Mouse (Mus musculus) thymus, adult 2 months (tissue): ENCODE results near the gene Pcsk6.

ENCODE experiments used
- CTCF ChIP-seq: fragments of 200-500 bp; IDR thresholded peaks from 2 replicates; pipeline ENCODE4 v1.5.1; 2012; ENCODE audit warnings: mild to moderate bottlenecking, control low read depth, low read length, moderate library complexity, borderline replicate concordance; ENCODE audit not compliant: control insufficient read depth, poor library complexity, insufficient read depth; ENCODE audit errors: extremely low read depth
- POLR2A ChIP-seq: fragments of 200-500 bp; IDR thresholded peaks from 2 replicates; pipeline ENCODE4 v1.6.1; 2012; ENCODE audit warnings: mild to moderate bottlenecking, low read length, control low read depth, moderate library complexity; ENCODE audit not compliant: control insufficient read depth, poor library complexity, insufficient read depth; ENCODE audit errors: extremely low read depth

DNA sequence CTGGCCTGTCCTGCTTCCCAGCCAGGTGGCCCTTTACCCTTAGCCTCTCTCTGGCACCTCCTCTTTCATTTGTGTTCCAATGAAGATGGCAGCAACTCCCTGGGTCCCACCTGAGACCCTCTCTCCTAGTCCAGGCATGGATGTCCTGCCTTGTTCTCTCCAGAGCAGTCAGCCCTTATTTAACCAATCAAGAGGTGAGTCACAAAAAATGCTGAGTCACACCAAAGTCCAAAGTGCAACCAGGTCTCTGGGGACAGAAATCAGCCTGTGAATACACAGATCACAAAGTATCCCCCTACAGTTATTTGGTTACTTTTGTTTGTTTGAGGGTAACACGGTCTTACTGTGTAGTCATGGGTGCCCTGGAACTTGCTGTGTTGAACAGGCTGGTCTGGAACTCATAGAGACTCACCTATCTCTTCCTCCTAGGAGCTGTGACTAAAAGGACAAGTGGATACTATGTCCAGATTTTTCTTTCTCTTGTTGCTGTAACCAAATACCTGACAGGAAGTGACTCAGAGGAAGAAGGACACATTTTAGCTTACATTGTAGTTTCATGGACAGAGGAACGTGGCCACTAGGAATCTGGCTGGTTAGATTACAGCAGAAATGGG, 38.9 kb upstream of the Pcsk6 start:
- TF ChIP-seq CTCF (no peak), POLR2A (no peak)
